10 mouse cellular contexts compared by ENCODE assay signal in the genomic region with DNA sequence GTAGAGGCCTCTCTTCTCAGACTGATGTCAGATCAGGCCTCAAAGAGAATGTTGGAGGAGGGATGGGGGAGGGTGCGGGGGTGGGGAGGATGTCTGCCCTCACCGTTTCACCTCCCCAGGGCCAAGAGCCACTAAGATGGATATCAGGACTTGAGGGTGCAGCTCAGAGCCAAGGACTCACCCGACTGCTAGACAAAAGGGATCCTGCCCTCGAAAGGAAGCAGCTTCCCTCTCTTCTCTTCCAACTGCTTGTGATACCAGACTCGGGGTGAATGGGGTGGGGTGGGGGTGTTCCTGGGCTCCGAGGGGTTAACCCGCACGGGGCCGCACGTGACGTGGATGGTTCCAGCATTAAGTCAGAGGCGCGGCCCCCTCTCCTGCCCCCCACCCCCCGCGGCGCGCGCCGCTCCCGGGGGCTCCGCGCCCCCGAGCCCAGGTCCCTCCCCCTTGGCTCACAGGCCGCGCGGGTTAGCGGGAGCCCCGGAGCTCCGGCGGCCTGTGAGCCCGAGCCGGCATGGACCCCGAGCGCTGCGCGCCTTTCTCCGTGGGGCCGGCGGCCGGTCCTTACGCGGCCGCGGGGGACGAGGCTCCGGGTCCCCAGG. TPM values are rescaled to one million over a fixed set of nuclear protein-coding genes. Genes with fewer than 3 reads are reported as not detected.
DNase-seq lines count a peak whose midpoint lies in the region; ATAC-seq and TF ChIP-seq lines count a peak whose summit lies in the region.
"Had no signal": no experiment of that assay in that cellular context is flagged by ENCODE, and none has a peak within 500 bp of the region (broad histone marks: within the 10 kb centered on the region; RNA-seq: fewer than 3 reads in every experiment).

A gene (plus strand): TSS at position 370 of the 602 bp plus-strand sequence.

- no peaks in the 10 kb centered on the region for H3K36me3 ChIP-seq in kidney, embryonic 14.5 days (ENCODE audit: control insufficient read depth, insufficient read depth, low read length)
- no peaks in the 10 kb centered on the region for H3K36me3 ChIP-seq in embryonic facial prominence, embryonic 11.5 days (replicated peaks; ENCODE audit: control insufficient read depth, insufficient read depth, low read depth, low read length)
- H3K36me3 ChIP-seq in hindbrain, postnatal 0 days (ENCODE audit: insufficient read depth, low read length) = no peaks in the 10 kb centered on the region
- H3K36me3 ChIP-seq in midbrain, embryonic 16.5 days (ENCODE audit: control insufficient read depth, insufficient read depth, low read length) = no peaks in the 10 kb centered on the region

- DNase-seq in kidney, adult 18-20 months = no peak
- peak; percentile 68 for DNase-seq in embryonic facial prominence, embryonic 11.5 days (ENCODE audit: low spot score)
- DNase-seq in hindbrain, postnatal 0 days (ENCODE audit: low spot score) = no peak
- no peak for DNase-seq in layer of hippocampus, adult 11-12 months (ENCODE audit: low spot score)
- DNase-seq in frontal cortex, postnatal 14 days (ENCODE audit: low spot score in 2 of 2) = no peak
- no peak for DNase-seq in Muller cell, postnatal 12 days (ENCODE audit: inconsistent ontology term)
- DNase-seq: cerebellum, adult 11 months had no signal

- H3K4me3 ChIP-seq in kidney, embryonic 14.5 days (ENCODE audit: low read length) = peak within 1 kb of the TSS; percentile 37
- H3K4me3 ChIP-seq in embryonic facial prominence, embryonic 11.5 days (ENCODE audit: low read depth, low read length) = peak within 1 kb of the TSS; percentile 56
- H3K4me3 ChIP-seq in hindbrain, postnatal 0 days (ENCODE audit: low read length) = peak within 1 kb of the TSS; percentile 29
- H3K4me3 ChIP-seq in midbrain, embryonic 16.5 days (ENCODE audit: low read depth, low read length) = peak within 1 kb of the TSS; percentile 20

- peak within 1 kb of the TSS; percentile 59 for H3K4me2 ChIP-seq in kidney, embryonic 14.5 days (replicated peaks; ENCODE audit: low read depth, low read length)
- peak within 1 kb of the TSS; percentile 73 for H3K4me2 ChIP-seq in embryonic facial prominence, embryonic 11.5 days (ENCODE audit: low read depth, low read length)
- H3K4me2 ChIP-seq in hindbrain, postnatal 0 days (ENCODE audit: low read depth, low read length) = peak within 1 kb of the TSS; percentile 49
- peak within 1 kb of the TSS; percentile 38 for H3K4me2 ChIP-seq in midbrain, embryonic 16.5 days (ENCODE audit: low read length)

- no peaks in the 10 kb centered on the region for H3K9me3 ChIP-seq in kidney, embryonic 14.5 days (ENCODE audit: control insufficient read depth, low read length)
- no peaks in the 10 kb centered on the region for H3K9me3 ChIP-seq in embryonic facial prominence, embryonic 11.5 days (replicated peaks; ENCODE audit: control insufficient read depth, low read length)
- no peaks in the 10 kb centered on the region for H3K9me3 ChIP-seq in hindbrain, postnatal 0 days (ENCODE audit: low read length)
- no peaks in the 10 kb centered on the region for H3K9me3 ChIP-seq in midbrain, embryonic 16.5 days (replicated peaks; ENCODE audit: control insufficient read depth, low read length, poor library complexity, severe bottlenecking)

- WGBS in kidney, embryonic 14.5 days = under 1% methylated on average over 46 of the region's 46 CpGs
- WGBS in embryonic facial prominence, embryonic 11.5 days = under 1% methylated on average over 40 of the region's 46 CpGs
- 2% methylated on average over 35 of the region's 46 CpGs for WGBS in hindbrain, postnatal 0 days
- under 1% methylated on average over 35 of the region's 46 CpGs for whole genome bisulfite sequencing in midbrain, embryonic 16.5 days

- H3K9ac ChIP-seq in kidney, embryonic 14.5 days (ENCODE audit: low read depth, low read length) = peak within 1 kb of the TSS; percentile 45; the same call in 1 of the 2 replicates
- peak within 1 kb of the TSS; percentile 75 for H3K9ac ChIP-seq in embryonic facial prominence, embryonic 11.5 days (replicated peaks; ENCODE audit: low read length)
- no peak within 1 kb of the TSS for H3K9ac ChIP-seq in hindbrain, postnatal 0 days (replicated peaks; ENCODE audit: low read length)
- H3K9ac ChIP-seq in midbrain, embryonic 16.5 days (ENCODE audit: low read depth, low read length) = no peak within 1 kb of the TSS

- peaks cover 12% of the 10 kb centered on the region; the same call in 1 of the 2 replicates for H3K4me1 ChIP-seq in kidney, embryonic 14.5 days (ENCODE audit: control insufficient read depth, insufficient read depth, low read length)
- no peaks in the 10 kb centered on the region; the same call in 1 of the 2 replicates for H3K4me1 ChIP-seq in embryonic facial prominence, embryonic 11.5 days (ENCODE audit: control insufficient read depth, insufficient read depth, low read length)
- no peaks in the 10 kb centered on the region for H3K4me1 ChIP-seq in hindbrain, postnatal 0 days (ENCODE audit: insufficient read depth, low read length)
- peaks cover 8% of the 10 kb centered on the region; the same call in 1 of the 2 replicates for H3K4me1 ChIP-seq in midbrain, embryonic 16.5 days (ENCODE audit: control insufficient read depth, insufficient read depth, low read length)

- TF ChIP-seq CTCF in hindbrain, postnatal 0 days (IDR thresholded peaks at IDR 0.05; ENCODE audit: low read depth) = no peak

- H3K27me3 ChIP-seq in kidney, embryonic 14.5 days (ENCODE audit: control insufficient read depth, insufficient read depth, low read length) = peaks cover 85% of the 10 kb centered on the region
- peaks cover 41% of the 10 kb centered on the region for H3K27me3 ChIP-seq in embryonic facial prominence, embryonic 11.5 days (ENCODE audit: control insufficient read depth, insufficient read depth, low read length)
- peaks cover 62% of the 10 kb centered on the region for H3K27me3 ChIP-seq in hindbrain, postnatal 0 days (ENCODE audit: insufficient read depth, low read length)
- H3K27me3 ChIP-seq in midbrain, embryonic 16.5 days (ENCODE audit: control insufficient read depth, insufficient read depth, low read depth, low read length) = peaks cover 46% of the 10 kb centered on the region

- ATAC-seq in kidney, embryonic 14.5 days (ENCODE audit: low FRiP score, low TSS enrichment) = peak; percentile 33; the same call in 1 of the 2 replicates
- ATAC-seq in embryonic facial prominence, embryonic 11.5 days (replicated peaks; ENCODE audit: insufficient number of reproducible peaks, low FRiP score, low TSS enrichment, low read depth) = peak; percentile 56
- peak; percentile 46; the same call in 1 of the 2 replicates for ATAC-seq in hindbrain, postnatal 0 days
- ATAC-seq in midbrain, embryonic 16.5 days = no peak; the same call in 1 of the 2 replicates

- H3K27ac ChIP-seq in kidney, embryonic 14.5 days (ENCODE audit: low read depth, low read length) = no peak within 1 kb of the TSS
- H3K27ac ChIP-seq in embryonic facial prominence, embryonic 11.5 days (replicated peaks; ENCODE audit: low read depth, low read length) = peak within 1 kb of the TSS; percentile 85
- no peak within 1 kb of the TSS for H3K27ac ChIP-seq in hindbrain, postnatal 0 days
- H3K27ac ChIP-seq in midbrain, embryonic 16.5 days (ENCODE audit: low read length) = no peak within 1 kb of the TSS

RNA-seq across cellular contexts. Expression of the gene that starts here (rescaled TPM):
- 0.26 TPM in 1 of 2 replicates, not detected in the other for polyA plus RNA-seq in kidney, embryonic 14.5 days (2014; fragmentation: Nextera tagmentation; extraction: Ambion mirVana)
- polyA plus RNA-seq in embryonic facial prominence, embryonic 11.5 days (2014; fragmentation: Nextera tagmentation; extraction: Ambion mirVana) = 34.3 and 39.6 TPM in 2 replicates
- total RNA-seq in hindbrain, postnatal 0 days (2014; rRNA removed) = 0.16 TPM in 1 of 2 replicates, not detected in the other
- polyA plus RNA-seq in hindbrain, postnatal 0 days (2015; fragmentation: Nextera tagmentation; extraction: Ambion mirVana) = 0.45 TPM in 2 replicates
- 1.0 and 1.5 TPM in 2 replicates for polyA plus RNA-seq in midbrain, embryonic 16.5 days (2015; fragmentation: Nextera tagmentation; extraction: Ambion mirVana)
- total RNA-seq: neutrophil, adult 5-6 weeks had no signal

Comparison
In these comparisons a context has a peak if more than half of its experiments do, and no peak if none do; other contexts are left out.
1. RNA of the gene that starts here (polyA plus RNA-seq): 34.3 to 39.6 TPM in embryonic facial prominence, embryonic 11.5 days; 1.0 to 1.5 TPM in midbrain, embryonic 16.5 days, 0.45 TPM in hindbrain, postnatal 0 days and 0.26 TPM in kidney, embryonic 14.5 days; every median in the first group is over 10 times any median in the second.
2. Peak in ATAC-seq, H3K4me3 ChIP-seq, H3K9ac ChIP-seq and H3K4me2 ChIP-seq in kidney, embryonic 14.5 days; RNA of the gene not detected or under 1 TPM.
3. Peak in ATAC-seq, H3K4me3 ChIP-seq and H3K4me2 ChIP-seq in hindbrain, postnatal 0 days; RNA of the gene not detected or under 1 TPM.
4. Peak in every context shown above with its lines, with median percentiles within 50 percentile points of each other: H3K4me2 ChIP-seq and H3K4me3 ChIP-seq.